Mouse (Mus musculus): ENCODE data around the gene Gm5788. TPM values are rescaled to one million over a fixed set of nuclear protein-coding genes. Genes with fewer than 3 reads are reported as not detected.
"Not testable (repeated sequence)": the region's sequence is repeated elsewhere in the genome, so short reads cannot be mapped to it uniquely, and the experiment has no call there.

Gm5788 gene
- total RNA-seq (2017) = not detected in 2 replicates

GRCm38 (mm10) chr12:87494421-87494820 is at the start of gene Gm5788:
Gene Gm5788 (plus strand): TSS chr12:87494721.
- ATAC-seq (replicated peaks in 1 of 2; ENCODE audit: insufficient read depth in 1 of 2, low FRiP score in 2 of 2, low TSS enrichment in 1 of 2, low read depth in 1 of 2, poor library complexity in 2 of 2, severe bottlenecking in 2 of 2) = not testable (repeated sequence)

- no peak for ATAC-seq (replicated peaks in 1 of 2; ENCODE audit: insufficient read depth in 1 of 2, low FRiP score in 2 of 2, low TSS enrichment in 1 of 2, low read depth in 1 of 2, poor library complexity in 2 of 2, severe bottlenecking in 2 of 2)
These were observed 45.1 kb upstream of the Gm5788 start for GRCm38 (mm10) chr12:87449456-87449855.

- ATAC-seq (replicated peaks in 1 of 2; ENCODE audit: insufficient read depth in 1 of 2, low FRiP score in 2 of 2, low TSS enrichment in 1 of 2, low read depth in 1 of 2, poor library complexity in 2 of 2, severe bottlenecking in 2 of 2) = no peak; a peak in 1 of 4 replicates
These were observed 29.7 kb upstream of the Gm5788 start for GRCm38 (mm10) chr12:87464678-87465297.

- ATAC-seq (replicated peaks in 1 of 2; ENCODE audit: insufficient read depth in 1 of 2, low FRiP score in 2 of 2, low TSS enrichment in 1 of 2, low read depth in 1 of 2, poor library complexity in 2 of 2, severe bottlenecking in 2 of 2) = no peak
These were observed 24.0 kb upstream of the Gm5788 start for GRCm38 (mm10) chr12:87470263-87471136.

GRCm38 (mm10) chr12:87471421-87471963 is 23.0 kb upstream of the Gm5788 start:
- ATAC-seq (replicated peaks in 1 of 2; ENCODE audit: insufficient read depth in 1 of 2, low FRiP score in 2 of 2, low TSS enrichment in 1 of 2, low read depth in 1 of 2, poor library complexity in 2 of 2, severe bottlenecking in 2 of 2) = no peak

- ATAC-seq (replicated peaks in 1 of 2; ENCODE audit: insufficient read depth in 1 of 2, low FRiP score in 2 of 2, low TSS enrichment in 1 of 2, low read depth in 1 of 2, poor library complexity in 2 of 2, severe bottlenecking in 2 of 2) = peak; percentile 96 to 99
These were observed 22.3 kb upstream of the Gm5788 start, which contains the start of gene Snw1 for GRCm38 (mm10) chr12:87471964-87472786. Gene Snw1 (minus strand): TSS chr12:87472274.

- ATAC-seq (replicated peaks in 1 of 2; ENCODE audit: insufficient read depth in 1 of 2, low FRiP score in 2 of 2, low TSS enrichment in 1 of 2, low read depth in 1 of 2, poor library complexity in 2 of 2, severe bottlenecking in 2 of 2) = no peak
These were observed 19.8 kb upstream of the Gm5788 start for GRCm38 (mm10) chr12:87474756-87475155.

GRCm38 (mm10) chr12:87482482-87482881 is 12.0 kb upstream of the Gm5788 start:
- ATAC-seq (replicated peaks in 1 of 2; ENCODE audit: insufficient read depth in 1 of 2, low FRiP score in 2 of 2, low TSS enrichment in 1 of 2, low read depth in 1 of 2, poor library complexity in 2 of 2, severe bottlenecking in 2 of 2) = not testable (repeated sequence)

- ATAC-seq (replicated peaks in 1 of 2; ENCODE audit: insufficient read depth in 1 of 2, low FRiP score in 2 of 2, low TSS enrichment in 1 of 2, low read depth in 1 of 2, poor library complexity in 2 of 2, severe bottlenecking in 2 of 2) = not testable (repeated sequence)
These were observed 5.8 kb upstream of the Gm5788 start for GRCm38 (mm10) chr12:87488683-87489082.

GRCm38 (mm10) chr12:87514016-87514415 is 19.5 kb downstream of the Gm5788 start, which contains the start of gene Gm8300:
Gene Gm8300 (plus strand): TSS chr12:87514316.
- not testable (repeated sequence) for ATAC-seq (replicated peaks in 1 of 2; ENCODE audit: insufficient read depth in 1 of 2, low FRiP score in 2 of 2, low TSS enrichment in 1 of 2, low read depth in 1 of 2, poor library complexity in 2 of 2, severe bottlenecking in 2 of 2)

- not testable (repeated sequence) for ATAC-seq (replicated peaks in 1 of 2; ENCODE audit: insufficient read depth in 1 of 2, low FRiP score in 2 of 2, low TSS enrichment in 1 of 2, low read depth in 1 of 2, poor library complexity in 2 of 2, severe bottlenecking in 2 of 2)
These were observed 25.1 kb downstream of the Gm5788 start for GRCm38 (mm10) chr12:87519616-87520015.

- ATAC-seq (replicated peaks in 1 of 2; ENCODE audit: insufficient read depth in 1 of 2, low FRiP score in 2 of 2, low TSS enrichment in 1 of 2, low read depth in 1 of 2, poor library complexity in 2 of 2, severe bottlenecking in 2 of 2) = no peak
These were observed 49.4 kb downstream of the Gm5788 start for GRCm38 (mm10) chr12:87543927-87544326.

Other genes starting within 250 kb of the Gm5788 start
- gene Vipas39, start 228.5 kb upstream of the Gm5788 start, total RNA-seq (2017) = 28.5 and 35.4 TPM in 2 replicates
- gene Ahsa1, start 228.2 kb upstream of the Gm5788 start, total RNA-seq (2017) = 201 and 244 TPM in 2 replicates
- gene Ism2, start 195.0 kb upstream of the Gm5788 start, total RNA-seq (2017) = 1.2 TPM in 1 of 2 replicates, not detected in the other
- gene Sptlc2, start 106.4 kb upstream of the Gm5788 start, total RNA-seq (2017) = 76.4 and 77.0 TPM in 2 replicates
- 16.2 and 41.1 TPM in 2 replicates for gene Slirp, start 50.8 kb upstream of the Gm5788 start, total RNA-seq (2017)
- 49.1 and 60.5 TPM in 2 replicates for gene Alkbh1, start 50.7 kb upstream of the Gm5788 start, total RNA-seq (2017)
- 212 and 226 TPM in 2 replicates for gene Snw1, start 22.4 kb upstream of the Gm5788 start, total RNA-seq (2017)
- gene Gm8300, start 19.6 kb downstream of the Gm5788 start, total RNA-seq (2017) = not detected in 2 replicates
- not detected in 2 replicates for gene Oog1, start 108.0 kb downstream of the Gm5788 start, total RNA-seq (2017)
- not detected in 2 replicates for gene Gm4027, start 124.1 kb downstream of the Gm5788 start, total RNA-seq (2017)
- gene Gm16381, start 149.9 kb downstream of the Gm5788 start, total RNA-seq (2017) = not detected in 2 replicates